Mouse (Mus musculus) G1E (cell line): ENCODE data around the gene Fam222b.

Experiments
- CTCF ChIP-seq: IDR thresholded peaks from 2 replicates; pipeline ENCODE4 v1.5.1; 2012; ENCODE audit warnings: low read depth, low read length, inconsistent platforms, mixed read lengths
- GATA1 ChIP-seq: IDR thresholded peaks from 2 replicates; pipeline ENCODE4 v1.6.1; 2012; ENCODE audit warnings: borderline replicate concordance, low read length, inconsistent platforms, mixed read lengths
- TAL1 ChIP-seq: conservative IDR thresholded peaks from 2 replicates; pipeline ENCODE4 v1.6.1; 2012; ENCODE audit warnings: low read depth, low read length, inconsistent platforms, mixed read lengths

DNA sequence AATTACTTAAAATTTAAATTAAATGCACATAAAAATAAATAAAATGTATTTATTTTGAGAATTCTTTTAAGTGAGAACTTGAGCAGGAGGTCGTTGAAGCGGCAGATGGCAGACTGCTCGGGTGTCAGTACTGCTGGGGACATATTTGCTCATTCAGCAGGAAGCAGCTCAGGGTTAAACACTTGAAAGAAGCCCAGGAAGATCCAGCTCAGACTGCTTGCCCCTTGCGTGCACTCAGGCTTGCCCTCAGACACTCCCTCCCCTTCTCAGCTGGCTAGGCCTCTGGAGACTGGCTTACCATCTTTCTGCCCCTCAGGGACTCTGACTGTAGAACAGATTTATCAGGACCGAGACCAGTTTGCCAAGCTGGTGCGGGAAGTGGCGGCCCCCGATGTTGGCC lies 37.5 kb upstream of the Fam222b start:
- TF ChIP-seq TAL1 = no peak
- no peak for TF ChIP-seq CTCF
- TF ChIP-seq GATA1 = no peak
